Comparison of ENCODE assay signal across 9 mouse cellular contexts in the genomic region with DNA sequence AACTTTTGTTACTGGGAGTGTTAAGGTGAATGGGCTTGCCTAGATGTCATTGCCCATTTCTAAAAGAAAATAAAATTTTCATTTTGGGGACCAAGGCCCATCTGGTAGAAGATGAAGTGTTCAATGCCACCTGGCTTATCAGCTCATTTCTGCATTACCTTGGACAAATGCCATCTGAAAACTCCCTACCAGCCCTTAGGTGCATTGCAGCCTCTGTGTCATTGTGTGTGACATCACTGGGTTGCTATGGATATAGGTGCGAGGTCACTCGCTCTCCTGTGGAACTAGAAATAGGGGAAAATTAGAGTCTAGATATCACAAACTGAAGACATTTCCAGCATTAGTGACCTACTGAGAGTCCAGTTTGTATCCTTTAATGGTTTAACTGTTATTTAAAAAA. TPM values are rescaled to one million over a fixed set of nuclear protein-coding genes. Genes with fewer than 3 reads are reported as not detected.
DNase-seq lines count a peak whose midpoint lies in the region; ATAC-seq and TF ChIP-seq lines count a peak whose summit lies in the region.
"Had no signal": no experiment of that assay in that cellular context is flagged by ENCODE, and none has a peak within 500 bp of the region (broad histone marks: within the 10 kb centered on the region; RNA-seq: fewer than 3 reads in every experiment).

No protein-coding gene starts in this region.

- peak; percentile 38 to 53 for DNase-seq in cerebellum, postnatal 10 days
- DNase-seq in cerebellum, adult 11 months, result no peak
- peak; percentile 58 for DNase-seq in CH12.LX (ENCODE audit: extremely low read depth)
- no peak for DNase-seq in midbrain, embryonic 10.5 days (ENCODE audit: low spot score)
- DNase-seq in spleen, postnatal 36 days (ENCODE audit: low spot score in 2 of 2), result no peak
- DNase-seq: gastrocnemius, postnatal 36 days had no signal

- in situ Hi-C loops in CH12.LX (cut with MboI; ENCODE audit: low pct_ligation_motif_present, low pct_unique_long_range_greater_than_20kb, low sequenced_read_pairs), result no loop called here

- H3K9ac ChIP-seq in CH12.LX (ENCODE audit: insufficient read depth, low read depth), result no peak overlapping the region; the same call in 1 of the 2 replicates
- H3K9ac ChIP-seq in forebrain, embryonic 15.5 days (replicated peaks), result peak overlapping the region; percentile 91

- H3K79me2 ChIP-seq in CH12.LX (replicated peaks; ENCODE audit: control insufficient read depth, extremely low read depth, insufficient read depth, poor library complexity, severe bottlenecking), result peaks cover 67% of the 10 kb centered on the region

- no peak for ATAC-seq in forebrain, embryonic 15.5 days (replicated peaks)
- no peak for ATAC-seq in frontal cortex, adult (ENCODE audit: low TSS enrichment)
- no peak for ATAC-seq in granulocyte monocyte progenitor cell, adult 5-6 weeks (replicated peaks; ENCODE audit: poor library complexity, severe bottlenecking)

- dilution Hi-C loops in CH12.LX (cut with MboI; ENCODE audit: extremely low pct_ligation_motif_present, extremely low pct_unique_long_range_greater_than_20kb, low sequenced_read_pairs), result no loop called here

- TF ChIP-seq RAD21 in CH12.LX (IDR thresholded peaks at IDR 0.05; ENCODE audit: low read depth, low read length), result no peak

- no peaks in the 10 kb centered on the region for H3K9me3 ChIP-seq in CH12.LX (replicated peaks; ENCODE audit: low read length)
- no peaks in the 10 kb centered on the region for H3K9me3 ChIP-seq in forebrain, embryonic 15.5 days
- H3K9me3 ChIP-seq in midbrain, embryonic 10.5 days (replicated peaks), result no peaks in the 10 kb centered on the region

- 59% methylated on average over 2 of the region's 2 CpGs for whole genome bisulfite sequencing in forebrain, embryonic 15.5 days
- 87% methylated on average over 2 of the region's 2 CpGs for WGBS in midbrain, embryonic 10.5 days

- TF ChIP-seq CTCF in CH12.LX (conservative IDR thresholded peaks at IDR 0.05 in 1 of 2, IDR thresholded peaks at IDR 0.05 in 1 of 2; ENCODE audit: low read depth in 2 of 2, low read length in 2 of 2), result no peak

- peak overlapping the region in 1 of 3 experiments; percentile 98 for H3K4me3 ChIP-seq in CH12.LX (replicated peaks in 1 of 3; ENCODE audit: low read depth in 2 of 3, low read length in 2 of 3, poor library complexity in 1 of 3)
- H3K4me3 ChIP-seq in forebrain, embryonic 15.5 days, result peak overlapping the region; percentile 89
- H3K4me3 ChIP-seq in midbrain, embryonic 10.5 days, result peak overlapping the region; percentile 95

- H3K4me2 ChIP-seq in CH12.LX (ENCODE audit: insufficient read depth, low read depth, poor library complexity, severe bottlenecking), result peak overlapping the region; percentile 77
- peak overlapping the region; percentile 57 for H3K4me2 ChIP-seq in forebrain, embryonic 15.5 days (replicated peaks)

- TF ChIP-seq EP300 in CH12.LX (IDR thresholded peaks at IDR 0.05; ENCODE audit: low read length), result no peak

- H3K27me3 ChIP-seq in CH12.LX (replicated peaks), result no peaks in the 10 kb centered on the region
- H3K27me3 ChIP-seq in forebrain, embryonic 15.5 days, result no peaks in the 10 kb centered on the region
- no peaks in the 10 kb centered on the region for H3K27me3 ChIP-seq in midbrain, embryonic 10.5 days (ENCODE audit: low read depth, poor library complexity, severe bottlenecking)

- peaks cover 37 to 49% of the 10 kb centered on the region in 2 experiments for H3K36me3 ChIP-seq in CH12.LX (replicated peaks in 1 of 2; ENCODE audit: control insufficient read depth in 1 of 2, insufficient read depth in 1 of 2, low read length in 1 of 2)
- peaks cover 34% of the 10 kb centered on the region for H3K36me3 ChIP-seq in forebrain, embryonic 15.5 days
- H3K36me3 ChIP-seq in midbrain, embryonic 10.5 days, result peaks cover 52% of the 10 kb centered on the region

- peaks cover 5 to 55% of the 10 kb centered on the region in 2 experiments; a peak in 3 of 4 replicates for H3K4me1 ChIP-seq in CH12.LX (ENCODE audit: control insufficient read depth in 1 of 2, insufficient read depth in 2 of 2)
- H3K4me1 ChIP-seq in forebrain, embryonic 15.5 days, result peaks cover 57% of the 10 kb centered on the region
- H3K4me1 ChIP-seq in midbrain, embryonic 10.5 days, result peaks cover 26% of the 10 kb centered on the region

- H3K27ac ChIP-seq in CH12.LX (ENCODE audit: insufficient read depth, low read depth), result no peak overlapping the region
- no peak overlapping the region for H3K27ac ChIP-seq in forebrain, embryonic 15.5 days (replicated peaks)
- H3K27ac ChIP-seq in midbrain, embryonic 10.5 days (replicated peaks), result no peak overlapping the region

- TF ChIP-seq POLR2A in CH12.LX (IDR thresholded peaks at IDR 0.05; ENCODE audit: low read depth, low read length), result no peak

TF ChIP-seq in CH12.LX, 34 proteins besides CTCF, POLR2A, EP300 and RAD21:
- TF ChIP-seq UBTF (IDR thresholded peaks at IDR 0.05; ENCODE audit: low read depth, low read length), result no peak
- TF ChIP-seq ZNF384 (IDR thresholded peaks at IDR 0.05; ENCODE audit: low read depth, low read length), result no peak
- no peak for TF ChIP-seq SIN3A (IDR thresholded peaks at IDR 0.05; ENCODE audit: low read length)

RNA-seq across cellular contexts. Expression of gene Ywhag, which starts 2.1 kb away (rescaled TPM):
- total RNA-seq in CH12.LX (2012; rRNA removed) (77.3 and 89.2 TPM in 2 replicates), CH12.LX (2014; rRNA removed) (46.4 and 55.3 TPM in 2 replicates)
- 233 and 239 TPM in 2 replicates for polyA plus RNA-seq in CH12.LX (2012; ENCODE audit: insufficient read length, low read depth)
- polyA plus RNA-seq in forebrain, embryonic 15.5 days (2015; fragmentation: Nextera tagmentation; extraction: Ambion mirVana), result 664 and 720 TPM in 2 replicates
- 270 and 311 TPM in 2 replicates for polyA plus RNA-seq in midbrain, embryonic 10.5 days (2016; fragmentation: Nextera tagmentation; extraction: Ambion mirVana)
- 97.2 and 120 TPM in 2 replicates for total RNA-seq in granulocyte monocyte progenitor cell, adult 5-6 weeks (2014; fragmentation: Nextera tagmentation)
- 92.2 and 107 TPM in 2 replicates for total RNA-seq in granulocyte monocyte progenitor cell, adult 5-6 weeks (2017)

RNA-seq across cellular contexts. Expression of gene Ssc4d, which starts 42.0 kb away (rescaled TPM):
- 1.7 and 2.0 TPM in 2 replicates for total RNA-seq in CH12.LX (2012; rRNA removed)
- total RNA-seq in CH12.LX (2014; rRNA removed), result 1.8 and 2.9 TPM in 2 replicates
- polyA plus RNA-seq in CH12.LX (2012; ENCODE audit: insufficient read length, low read depth), result 1.8 and 1.9 TPM in 2 replicates
- 0.87 and 1.2 TPM in 2 replicates for polyA plus RNA-seq in forebrain, embryonic 15.5 days (2015; fragmentation: Nextera tagmentation; extraction: Ambion mirVana)
- 1.7 TPM in 2 replicates for polyA plus RNA-seq in midbrain, embryonic 10.5 days (2016; fragmentation: Nextera tagmentation; extraction: Ambion mirVana)
- 1.8 and 5.0 TPM in 2 replicates for total RNA-seq in granulocyte monocyte progenitor cell, adult 5-6 weeks (2014; fragmentation: Nextera tagmentation)
- 0.90 TPM in 1 of 2 replicates, not detected in the other for total RNA-seq in granulocyte monocyte progenitor cell, adult 5-6 weeks (2017)

RNA-seq across cellular contexts. Expression of gene Hspb1, which starts 44.6 kb away (rescaled TPM):
- total RNA-seq in CH12.LX (2012; rRNA removed) (0.97 and 1.1 TPM in 2 replicates), CH12.LX (2014; rRNA removed) (1.7 and 2.6 TPM in 2 replicates)
- polyA plus RNA-seq in CH12.LX (2012; ENCODE audit: insufficient read length, low read depth), result 3.6 and 3.8 TPM in 2 replicates
- polyA plus RNA-seq in forebrain, embryonic 15.5 days (2015; fragmentation: Nextera tagmentation; extraction: Ambion mirVana), result 6.2 and 6.5 TPM in 2 replicates
- polyA plus RNA-seq in midbrain, embryonic 10.5 days (2016; fragmentation: Nextera tagmentation; extraction: Ambion mirVana), result 7.8 and 8.5 TPM in 2 replicates
- total RNA-seq in granulocyte monocyte progenitor cell, adult 5-6 weeks (2014; fragmentation: Nextera tagmentation), result not detected in 2 replicates
- total RNA-seq in granulocyte monocyte progenitor cell, adult 5-6 weeks (2017), result not detected in 2 replicates

RNA-seq across cellular contexts. Expression of gene Zp3, which starts 47.5 kb away (rescaled TPM):
- total RNA-seq in CH12.LX (2012; rRNA removed), result 0.13 TPM in 1 of 2 replicates, not detected in the other
- not detected in 2 replicates for total RNA-seq in CH12.LX (2014; rRNA removed)
- not detected in 2 replicates for polyA plus RNA-seq in CH12.LX (2012; ENCODE audit: insufficient read length, low read depth)
- not detected in 2 replicates for polyA plus RNA-seq in forebrain, embryonic 15.5 days (2015; fragmentation: Nextera tagmentation; extraction: Ambion mirVana)
- 0.10 TPM in 1 of 2 replicates, not detected in the other for polyA plus RNA-seq in midbrain, embryonic 10.5 days (2016; fragmentation: Nextera tagmentation; extraction: Ambion mirVana)
- total RNA-seq in granulocyte monocyte progenitor cell, adult 5-6 weeks (2014; fragmentation: Nextera tagmentation), result not detected in 2 replicates
- not detected in 2 replicates for total RNA-seq in granulocyte monocyte progenitor cell, adult 5-6 weeks (2017)
- total RNA-seq: gastrocnemius, postnatal 36 days had no signal

Comparison
In these comparisons a context has a peak if more than half of its experiments do, and no peak if none do; other contexts are left out.
1. DNase-seq: peak in cerebellum, postnatal 10 days (2 of 2) and CH12.LX (single experiment); none in cerebellum, adult 11 months (single experiment), midbrain, embryonic 10.5 days (single experiment) and spleen, postnatal 36 days (0 of 2).